Mouse (Mus musculus) left cerebral cortex, postnatal 25 days (tissue): ENCODE measurements at regions not wholly inside any gene's neighbourhood (a gene's known extent, or its start where the extent isn't known, plus 50 kb on each side); places are given as distances from the start of the nearest gene placed in this dataset.
A peak's percentile ranks its signal among the peaks of the same experiment; 100 is the strongest.
"Not testable (repeated sequence)": the region's sequence is repeated elsewhere in the genome, so short reads cannot be mapped to it uniquely, and the experiment has no call there.

Experiments used
- DNase-seq, 2 experiments: peaks; one replicate each; pipeline ENCODE4 v3.0.0; 2022; ENCODE audit warnings: low spot score in 2 of 2, mixed read lengths in 1 of 2
- intact Hi-C: fragments of 180-260 bp; cut with DNase I; formaldehyde crosslinking; loops from one replicate; pipeline ENCODE4 v1.15.1; 2025

- intact Hi-C loops, DNase-seq: not testable (repeated sequence)
Measured at GRCm38 (mm10) chr10:38704762-38705130, 116.8 kb downstream of the Rfpl4b start.

GRCm38 (mm10) chr10:38703954-38704761, 117.4 kb downstream of the Rfpl4b start:
- intact Hi-C loops, result no loop called here

GRCm38 (mm10) chr10:38677453-38677852, 144.1 kb downstream of the Rfpl4b start:
- intact Hi-C loops, result no loop called here

More at GRCm38 (mm10) chr10:38703954-38704761, 117.4 kb downstream of the Rfpl4b start:
- no peak for DNase-seq

GRCm38 (mm10) chr10:38668610-38669009, 153.0 kb downstream of the Rfpl4b start:
- DNase-seq, result peak in 1 of 2 experiments; percentile 6
- intact Hi-C loops, result no loop called here

More at GRCm38 (mm10) chr10:38677453-38677852, 144.1 kb downstream of the Rfpl4b start:
- DNase-seq, result no peak

- no peak for DNase-seq
- intact Hi-C loops, result no loop called here
Measured at GRCm38 (mm10) chr10:38667841-38668240, 153.7 kb downstream of the Rfpl4b start.

- intact Hi-C loops, result no loop called here
- DNase-seq, result no peak
Measured at GRCm38 (mm10) chr10:38635695-38636094, 185.9 kb downstream of the Rfpl4b start.

- intact Hi-C loops, result no loop called here
- no peak for DNase-seq
Measured at GRCm38 (mm10) chr10:38629907-38630505, 191.6 kb downstream of the Rfpl4b start.

GRCm38 (mm10) chr10:38623399-38623798, 198.2 kb downstream of the Rfpl4b start:
- intact Hi-C loops, result no loop called here
- DNase-seq, result no peak

GRCm38 (mm10) chr10:38609606-38610510, 211.7 kb downstream of the Rfpl4b start:
- intact Hi-C loops, result no loop called here
- DNase-seq, result no peak

- intact Hi-C loops, result no loop called here
Measured at GRCm38 (mm10) chr10:38586061-38586460, 235.5 kb downstream of the Rfpl4b start.

GRCm38 (mm10) chr10:38575726-38576125, 245.9 kb downstream of the Rfpl4b start:
- intact Hi-C loops, result no loop called here
- DNase-seq, result no peak

More at GRCm38 (mm10) chr10:38586061-38586460, 235.5 kb downstream of the Rfpl4b start:
- no peak for DNase-seq

- intact Hi-C loops, result no loop called here
- peak in 1 of 2 experiments; percentile 33 for DNase-seq
Measured at GRCm38 (mm10) chr10:38573728-38574127, 247.9 kb downstream of the Rfpl4b start.

- intact Hi-C loops, result no loop called here
- DNase-seq, result peak; percentile 28 to 81
Measured at GRCm38 (mm10) chr10:38573146-38573545, 248.4 kb downstream of the Rfpl4b start.

- DNase-seq, result no peak
- intact Hi-C loops, result no loop called here
Measured at GRCm38 (mm10) chr10:38567270-38567669, 254.3 kb downstream of the Rfpl4b start.

GRCm38 (mm10) chr10:38566361-38566760, 255.2 kb downstream of the Rfpl4b start:
- no peak for DNase-seq
- intact Hi-C loops, result no loop called here

- peak; percentile 63 to 82 for DNase-seq
- intact Hi-C loops, result loop anchor here (2.0 to 10.0 kb wide), 2 partner anchors 1418 to 1540 kb away; no protein-coding TSS in a partner anchor
Measured at GRCm38 (mm10) chr10:38555040-38555439, 266.5 kb downstream of the Rfpl4b start.

GRCm38 (mm10) chr10:38553688-38554680, 267.6 kb downstream of the Rfpl4b start:
- intact Hi-C loops, result loop anchor here (2.0 to 10.0 kb wide), 3 partner anchors 1417 to 1539 kb away; no protein-coding TSS in a partner anchor
- DNase-seq, result peak; percentile 49 to 63

GRCm38 (mm10) chr10:38553326-38553687, 268.3 kb downstream of the Rfpl4b start:
- intact Hi-C loops, result loop anchor here (5.0 to 10.0 kb wide), 2 partner anchors 1481 to 1539 kb away; no protein-coding TSS in a partner anchor
- DNase-seq, result no peak
